Mouse (Mus musculus) hindbrain, embryonic 13.5 days (tissue): ENCODE results near the gene Cabin1. TPM values are rescaled to one million over a fixed set of nuclear protein-coding genes. Genes with fewer than 3 reads are reported as not detected.

Source experiments
- ATAC-seq: fragments of 200-750 bp; cut with Nextera tagmentation; 2 replicates; pipeline ENCODE4 v1.8.0; 2017; ENCODE audit warnings: moderate TSS enrichment; ENCODE audit not compliant: low FRiP score
- H3K27ac ChIP-seq: fragments of 300-500 bp; sonication (generic); 2 replicates; pipeline ENCODE4 v1.5.1; 2015; ENCODE audit warnings: inconsistent platforms, mild to moderate bottlenecking, moderate library complexity
- H3K27me3 ChIP-seq: fragments of 300-500 bp; sonication (generic); 2 replicates; pipeline ENCODE4 v1.6.1; 2015; ENCODE audit warnings: mild to moderate bottlenecking, inconsistent platforms
- H3K36me3 ChIP-seq: fragments of 300-500 bp; sonication (generic); 2 replicates; pipeline ENCODE4 v1.6.1; 2015; ENCODE audit warnings: mild to moderate bottlenecking, inconsistent platforms
- H3K4me1 ChIP-seq: fragments of 300-500 bp; sonication (generic); replicated peaks from 2 replicates; pipeline ENCODE4 v1.6.1; 2015; ENCODE audit warnings: inconsistent platforms
- H3K4me2 ChIP-seq: fragments of 300-500 bp; sonication (generic); 2 replicates; pipeline ENCODE4 v1.6.1; 2015; ENCODE audit warnings: inconsistent platforms, mild to moderate bottlenecking, moderate library complexity
- H3K4me3 ChIP-seq: fragments of 300-500 bp; sonication (generic); 2 replicates; pipeline ENCODE4 v1.5.1; 2015; ENCODE audit warnings: mild to moderate bottlenecking, inconsistent platforms
- H3K9ac ChIP-seq: fragments of 300-500 bp; sonication (generic); 2 replicates; pipeline ENCODE4 v1.6.1; 2015; ENCODE audit warnings: mild to moderate bottlenecking, inconsistent platforms
- H3K9me3 ChIP-seq: fragments of 300-500 bp; sonication (generic); 2 replicates; pipeline ENCODE4 v1.6.1; 2016; ENCODE audit warnings: inconsistent platforms
- WGBS: fragments of 180-500 bp; shearing (Covaris S2); methylation state at CpG from one replicate; pipeline ENCODE4 v1.1.7; 2015; 5-methylcytosine and 5-hydroxymethylcytosine counted together
- polyA plus RNA-seq: library from polyadenylated mRNA; unstranded; fragments of >200 nt; fragmentation: Nextera tagmentation; extraction: Ambion mirVana; gene quantifications from 2 replicates; pipeline ENCODE4 v1.2.1, GENCODE M21; 2015

Gene Cabin1
- polyA plus RNA-seq, 1 experiment from 2014 or later = 39.5 TPM

DNA sequence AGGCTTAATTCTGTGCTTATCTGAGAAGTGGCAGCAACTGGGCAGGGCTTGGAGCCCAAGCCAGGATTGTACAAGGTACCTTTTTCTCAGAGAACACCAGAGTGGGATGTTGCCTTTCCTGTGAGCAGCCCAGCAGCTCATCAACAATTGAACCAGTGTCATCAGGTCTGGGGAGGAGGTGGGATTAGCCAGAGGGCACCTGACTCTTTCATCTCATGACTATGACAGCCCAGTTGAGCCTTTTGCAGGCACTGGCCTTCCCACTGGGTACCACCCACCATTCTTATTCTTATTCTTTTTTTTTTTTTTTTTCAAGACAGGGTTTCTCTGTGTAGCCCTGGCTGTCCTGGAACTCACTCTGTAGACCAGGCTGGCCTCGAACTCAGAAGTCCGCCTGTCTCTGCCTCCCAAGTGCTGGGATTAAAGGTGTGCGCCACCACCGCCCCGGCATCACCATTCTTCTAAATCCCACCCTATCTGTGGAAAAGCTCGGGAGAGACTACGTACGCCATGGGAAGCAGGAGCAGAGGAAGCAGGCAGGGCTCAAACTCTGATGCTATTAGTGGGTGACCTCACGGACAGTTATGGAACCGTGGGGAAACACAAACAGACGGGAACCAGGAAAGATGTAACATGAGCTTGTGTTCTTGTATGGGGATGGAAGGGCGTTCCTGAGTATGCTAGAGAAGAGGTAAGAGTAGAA is 127.9 kb downstream of the Cabin1 start:
- Histone ChIP-seq H3K27me3 (no peaks in the 10 kb centered on the region), H3K9me3 (no peaks in the 10 kb centered on the region), H3K4me2 (no peak overlapping the region), H3K36me3 (no peaks in the 10 kb centered on the region), H3K27ac (no peak overlapping the region), H3K4me3 (no peak overlapping the region), H3K4me1 (peaks cover 9% of the 10 kb centered on the region), H3K9ac (no peak overlapping the region)
- 90% methylated on average over 12 of the region's 12 CpGs for whole genome bisulfite sequencing
- ATAC-seq = no peak

DNA sequence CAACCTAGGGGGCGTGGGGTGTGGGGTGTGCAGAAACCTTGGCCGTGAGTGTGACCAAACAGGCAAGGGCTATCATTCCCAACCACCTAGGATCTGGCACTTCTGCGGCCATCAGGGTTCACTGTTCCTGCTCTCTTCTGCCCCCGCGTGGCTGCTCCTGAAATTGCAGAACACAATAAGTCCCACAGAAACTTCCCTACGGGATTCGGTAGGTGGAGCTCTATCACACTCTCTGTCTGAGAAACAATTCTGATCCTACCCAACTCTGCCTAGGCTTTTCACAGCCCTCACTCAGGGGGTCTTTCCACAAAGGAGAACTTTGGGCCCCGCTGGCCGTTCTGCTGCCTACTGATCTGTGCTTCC is 128.5 kb downstream of the Cabin1 start:
- Histone ChIP-seq H3K4me3 (no peak overlapping the region), H3K9ac (no peak overlapping the region), H3K4me2 (no peak overlapping the region), H3K4me1 (peaks cover 9% of the 10 kb centered on the region), H3K9me3 (no peaks in the 10 kb centered on the region), H3K27ac (no peak overlapping the region), H3K36me3 (no peaks in the 10 kb centered on the region), H3K27me3 (no peaks in the 10 kb centered on the region)
- WGBS = 4% methylated on average over 9 of the region's 9 CpGs
- ATAC-seq = no peak

DNA sequence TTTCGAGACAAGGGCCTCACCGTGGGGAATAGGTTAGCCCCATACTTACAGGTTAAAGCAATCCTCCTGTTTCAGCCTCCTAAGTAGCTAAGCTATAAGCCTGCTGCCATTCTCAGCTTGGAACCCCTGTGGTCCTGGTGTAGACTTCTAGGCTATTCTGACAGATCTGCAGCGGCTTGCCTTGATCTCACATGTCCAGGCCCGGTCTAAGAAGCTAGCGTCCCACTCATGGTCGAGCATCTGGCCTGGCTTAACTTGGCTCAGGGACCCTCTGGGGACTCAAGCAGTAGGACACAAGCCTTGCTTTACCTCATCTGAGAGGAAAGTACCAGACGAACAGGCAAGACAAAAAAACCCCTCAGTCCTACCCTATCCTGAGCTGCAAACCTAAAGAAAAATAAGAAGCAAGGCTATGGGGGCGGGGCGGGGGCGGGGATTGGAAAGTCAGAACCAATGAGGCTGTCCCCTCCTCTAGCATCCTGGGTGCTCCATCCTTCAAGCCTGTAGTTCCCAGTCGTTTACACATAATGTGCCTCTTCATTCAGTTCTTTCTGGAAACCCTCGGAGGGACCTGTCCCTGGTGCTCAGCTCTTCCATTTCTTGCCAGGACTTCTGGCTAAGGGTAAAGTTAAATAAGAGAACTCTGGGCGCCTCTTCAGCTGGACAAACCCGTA is 129.0 kb downstream of the Cabin1 start:
- WGBS = 74% methylated on average over 14 of the region's 14 CpGs

DNA sequence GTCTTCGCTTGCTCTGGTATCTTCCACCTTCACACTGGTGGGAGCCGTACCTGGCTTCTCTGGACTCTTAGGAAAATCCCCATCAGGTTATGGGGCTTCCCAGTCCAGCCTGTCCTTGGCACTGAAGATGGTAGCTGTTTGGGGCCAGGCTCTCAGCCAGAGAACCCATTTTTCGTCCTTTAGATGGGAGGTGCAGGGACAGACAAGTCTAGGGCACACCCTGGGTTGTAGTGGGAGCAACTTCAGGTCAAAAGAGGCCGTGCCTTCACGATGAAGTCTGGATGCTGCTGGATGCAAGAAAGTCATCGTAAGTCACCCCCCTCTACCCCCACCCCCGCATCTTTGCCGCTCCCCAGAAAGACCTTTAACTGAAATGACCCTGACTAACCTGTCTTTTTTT is 129.5 kb downstream of the Cabin1 start:
- WGBS = 92% methylated on average over 8 of the region's 8 CpGs

More for the DNA sequence above, 129.0 kb downstream of the Cabin1 start:
- no peak overlapping the region for H3K4me3 ChIP-seq
- H3K9me3 ChIP-seq = no peaks in the 10 kb centered on the region
- no peaks in the 10 kb centered on the region for H3K27me3 ChIP-seq
- no peaks in the 10 kb centered on the region for H3K36me3 ChIP-seq
- no peak overlapping the region for H3K4me2 ChIP-seq
- H3K4me1 ChIP-seq = peaks cover 9% of the 10 kb centered on the region
- no peak for ATAC-seq
- H3K27ac ChIP-seq = no peak overlapping the region
- H3K9ac ChIP-seq = no peak overlapping the region

DNA sequence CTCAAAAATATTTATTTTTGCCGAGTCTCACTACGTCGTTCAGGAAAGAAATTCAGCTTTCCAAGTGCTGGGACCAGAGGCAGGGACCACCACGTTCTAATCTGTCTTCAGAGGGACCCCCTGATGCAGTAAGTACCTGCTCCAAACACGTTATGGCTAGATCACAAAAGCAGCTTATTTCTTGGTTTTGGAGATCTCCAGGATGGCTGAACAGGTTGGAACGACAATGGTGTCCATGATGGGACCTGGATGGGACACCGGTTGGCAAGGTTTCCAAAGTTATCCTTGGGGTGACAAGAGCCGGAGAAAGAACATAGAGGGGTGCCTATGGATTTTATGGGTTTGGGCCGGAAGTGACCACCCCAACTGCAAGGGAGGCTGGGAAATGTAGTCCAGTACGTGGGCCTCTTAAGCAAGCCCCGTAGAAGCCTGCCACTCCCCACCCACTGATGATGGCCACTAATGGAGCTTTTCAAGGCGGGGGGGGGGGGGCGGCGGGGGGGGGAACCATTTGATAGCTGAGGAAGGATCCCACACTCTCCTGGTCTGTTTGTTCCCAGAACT is 130.5 kb downstream of the Cabin1 start:
- Histone ChIP-seq H3K27me3 (no peaks in the 10 kb centered on the region), H3K4me3 (no peak overlapping the region), H3K4me1 (peaks cover 9% of the 10 kb centered on the region), H3K9ac (no peak overlapping the region), H3K36me3 (no peaks in the 10 kb centered on the region), H3K27ac (no peak overlapping the region), H3K4me2 (no peak overlapping the region), H3K9me3 (no peaks in the 10 kb centered on the region)
- no peak for ATAC-seq
- WGBS = 80% methylated on average over 14 of the region's 14 CpGs

More for the DNA sequence above, 129.5 kb downstream of the Cabin1 start:
- H3K9me3 ChIP-seq = no peaks in the 10 kb centered on the region
- no peaks in the 10 kb centered on the region for H3K36me3 ChIP-seq
- H3K4me1 ChIP-seq = peaks cover 9% of the 10 kb centered on the region
- no peak overlapping the region for H3K4me3 ChIP-seq
- H3K27ac ChIP-seq = no peak overlapping the region
- no peak for ATAC-seq
- H3K4me2 ChIP-seq = no peak overlapping the region
- no peaks in the 10 kb centered on the region for H3K27me3 ChIP-seq
- no peak overlapping the region for H3K9ac ChIP-seq

DNA sequence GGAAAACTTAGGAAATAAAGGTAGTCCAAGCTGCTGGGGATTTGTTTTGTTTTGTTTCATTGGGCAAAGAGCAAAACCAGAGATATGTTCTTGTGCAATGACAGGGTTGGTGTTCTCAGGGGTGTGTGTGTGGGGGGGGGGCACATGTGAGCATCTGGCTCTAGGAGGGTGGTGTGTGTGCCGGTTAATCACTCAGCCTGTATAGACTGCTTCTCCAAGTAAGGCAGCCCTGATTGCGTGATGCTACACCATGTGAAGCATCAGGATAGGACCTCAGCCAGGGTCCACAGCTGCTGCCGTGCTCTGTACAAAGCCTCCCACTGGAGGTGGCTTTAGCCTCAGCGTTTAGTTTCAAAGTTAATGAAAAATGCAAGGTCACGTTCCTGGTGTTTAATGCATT is 131.1 kb downstream of the Cabin1 start:
- H3K36me3 ChIP-seq = no peaks in the 10 kb centered on the region
- H3K27me3 ChIP-seq = no peaks in the 10 kb centered on the region
- H3K27ac ChIP-seq = no peak overlapping the region
- peaks cover 9% of the 10 kb centered on the region for H3K4me1 ChIP-seq
- whole genome bisulfite sequencing = 67% methylated on average over 5 of the region's 5 CpGs
- H3K4me3 ChIP-seq = no peak overlapping the region
- H3K4me2 ChIP-seq = no peak overlapping the region
- H3K9ac ChIP-seq = no peak overlapping the region
- no peak for ATAC-seq
- H3K9me3 ChIP-seq = no peaks in the 10 kb centered on the region

DNA sequence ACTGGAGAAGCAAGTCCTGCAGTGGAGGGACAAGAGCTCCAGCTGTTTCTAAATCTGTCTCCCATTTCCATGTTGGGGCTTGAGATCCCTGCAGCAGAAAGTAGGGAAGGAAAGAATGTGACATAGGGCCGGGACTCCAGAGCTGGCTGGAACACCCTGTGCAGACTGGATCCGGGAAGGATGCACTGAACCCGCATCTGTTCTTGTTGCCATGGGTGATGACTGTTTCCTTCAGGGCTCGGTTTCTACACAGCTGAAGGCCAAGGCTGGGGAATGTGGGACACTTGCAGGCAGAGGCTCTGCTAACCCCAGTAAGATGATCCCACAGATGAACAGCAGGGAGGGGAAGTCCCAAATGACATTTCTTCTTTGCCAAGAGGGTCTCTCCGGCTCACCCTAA is 131.5 kb downstream of the Cabin1 start:
- H3K9me3 ChIP-seq = no peaks in the 10 kb centered on the region

DNA sequence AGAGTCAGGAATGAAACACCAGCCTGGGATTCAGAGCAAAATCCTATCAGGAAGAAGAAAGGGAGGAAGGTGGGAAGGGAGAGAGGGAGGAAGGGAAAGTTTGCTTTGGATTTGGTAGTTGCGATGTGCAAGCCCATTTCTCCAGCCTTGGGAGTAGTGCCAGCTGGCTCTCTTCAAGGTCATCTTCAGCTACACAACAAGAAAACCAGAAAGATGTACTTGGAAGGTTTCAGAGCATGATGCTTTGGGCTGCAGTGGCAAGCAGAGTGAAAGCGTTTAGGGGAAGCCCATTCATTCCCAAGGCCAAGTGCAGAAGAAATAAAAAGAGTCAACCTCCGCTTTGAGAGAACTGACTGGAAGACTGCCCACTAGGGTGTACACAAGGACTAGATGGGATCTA is 136.7 kb downstream of the Cabin1 start:
- H3K9ac ChIP-seq = no peak overlapping the region
- H3K36me3 ChIP-seq = no peaks in the 10 kb centered on the region
- H3K4me2 ChIP-seq = no peak overlapping the region
- WGBS = 84% methylated on average over 3 of the region's 3 CpGs
- no peaks in the 10 kb centered on the region for H3K9me3 ChIP-seq
- no peak overlapping the region for H3K27ac ChIP-seq
- no peaks in the 10 kb centered on the region for H3K27me3 ChIP-seq
- no peak overlapping the region for H3K4me3 ChIP-seq
- no peaks in the 10 kb centered on the region for H3K4me1 ChIP-seq
- no peak for ATAC-seq

More for the DNA sequence above, 131.5 kb downstream of the Cabin1 start:
- Histone ChIP-seq H3K27ac (no peak overlapping the region), H3K4me3 (no peak overlapping the region), H3K9ac (no peak overlapping the region), H3K36me3 (no peaks in the 10 kb centered on the region), H3K27me3 (no peaks in the 10 kb centered on the region), H3K4me2 (no peak overlapping the region), H3K4me1 (peaks cover 9% of the 10 kb centered on the region)
- WGBS = 48% methylated on average over 5 of the region's 5 CpGs
- no peak for ATAC-seq

DNA sequence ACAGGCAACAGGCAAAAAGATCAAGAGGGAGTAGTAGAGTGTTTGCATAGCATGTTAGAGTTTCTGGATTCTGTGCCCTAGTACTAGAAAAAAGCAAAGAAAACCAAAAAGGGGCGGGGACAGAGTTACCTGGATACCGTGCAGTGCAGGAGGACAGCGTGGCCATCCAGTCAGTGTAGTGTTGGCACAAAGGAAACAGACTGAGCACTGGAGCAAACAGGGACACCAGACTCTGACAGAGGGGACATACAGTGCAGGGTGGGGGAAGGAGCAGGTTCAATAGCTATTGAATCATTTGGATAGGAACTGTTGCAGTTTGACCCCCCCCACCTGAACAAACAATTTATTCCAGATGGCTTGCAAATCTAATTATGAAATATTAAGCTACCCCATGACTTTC is 137.2 kb downstream of the Cabin1 start:
- no peaks in the 10 kb centered on the region for H3K36me3 ChIP-seq
- H3K9me3 ChIP-seq = no peaks in the 10 kb centered on the region; the same call in 1 of the 2 replicates
- no peak overlapping the region for H3K27ac ChIP-seq
- H3K27me3 ChIP-seq = no peaks in the 10 kb centered on the region
- no peak overlapping the region for H3K4me2 ChIP-seq
- no peak overlapping the region for H3K4me3 ChIP-seq
- no peak overlapping the region for H3K9ac ChIP-seq
- WGBS = 72% methylated on average over 3 of the region's 3 CpGs
- H3K4me1 ChIP-seq = no peaks in the 10 kb centered on the region
- ATAC-seq = no peak

DNA sequence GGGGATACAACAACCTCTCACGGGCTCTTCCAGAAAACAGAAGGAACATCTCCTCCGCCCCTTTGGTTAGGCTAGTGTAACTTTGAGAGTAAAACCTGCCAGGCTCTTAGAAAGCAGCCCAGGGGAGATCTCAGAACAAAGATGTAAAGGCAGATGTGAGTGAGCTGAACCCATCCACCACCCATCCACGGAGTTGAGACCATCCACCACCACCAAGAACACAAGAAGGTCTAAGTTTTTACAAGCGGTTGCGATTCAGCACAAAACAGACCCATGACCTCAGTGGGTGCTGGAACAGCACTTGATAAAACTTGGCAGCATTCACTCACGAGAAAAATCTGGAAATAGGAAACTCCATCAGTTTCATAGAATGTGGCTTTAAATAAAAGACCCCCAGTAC is 138.2 kb downstream of the Cabin1 start:
- Histone ChIP-seq H3K9me3 (no peaks in the 10 kb centered on the region; the same call in 1 of the 2 replicates), H3K36me3 (no peaks in the 10 kb centered on the region), H3K27ac (no peak overlapping the region), H3K27me3 (no peaks in the 10 kb centered on the region), H3K9ac (no peak overlapping the region), H3K4me3 (no peak overlapping the region), H3K4me1 (no peaks in the 10 kb centered on the region), H3K4me2 (no peak overlapping the region)
- ATAC-seq = no peak
- WGBS = 68% methylated on average over 6 of the region's 6 CpGs

DNA sequence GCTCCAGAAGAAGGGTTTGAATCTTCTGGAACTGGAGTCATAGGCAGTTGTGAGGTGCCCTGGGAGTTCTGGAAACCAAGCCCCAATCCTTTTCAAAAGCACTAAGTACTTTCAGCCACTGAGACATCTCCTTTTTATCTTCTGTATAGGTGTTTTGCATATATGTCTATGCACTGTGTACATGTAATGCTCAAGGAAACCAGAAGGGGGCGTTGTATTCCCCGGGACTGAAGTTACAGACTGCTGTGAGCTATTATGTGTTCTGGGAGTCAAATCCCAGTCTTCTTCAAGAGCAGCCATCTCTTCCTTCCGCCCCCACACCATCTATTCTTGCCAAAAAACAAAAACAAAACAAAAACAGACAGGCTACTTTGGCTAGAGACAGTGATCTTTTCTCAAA is 143.3 kb downstream of the Cabin1 start:
- H3K4me3 ChIP-seq = no peak overlapping the region
- no peaks in the 10 kb centered on the region; the same call in 1 of the 2 replicates for H3K9me3 ChIP-seq

DNA sequence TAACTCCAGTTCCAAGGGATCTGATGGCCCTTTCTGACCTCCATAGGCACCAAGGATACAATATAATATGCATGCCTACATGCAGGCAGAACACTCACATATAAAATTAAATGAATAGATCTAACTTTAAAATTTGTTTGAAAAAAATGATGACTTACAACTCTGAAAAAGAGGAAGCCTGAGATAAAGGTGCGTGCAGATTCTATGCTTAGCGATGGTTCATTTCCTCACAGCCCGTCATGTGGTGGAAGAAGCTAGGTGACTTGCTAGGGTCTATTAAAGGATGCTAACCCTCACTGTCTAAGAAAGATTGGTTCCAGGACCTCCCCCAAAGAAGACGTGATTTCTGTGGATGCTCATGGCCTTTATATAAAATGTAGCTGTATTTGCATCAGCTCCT is 148.1 kb downstream of the Cabin1 start:
- no peak for ATAC-seq
- Histone ChIP-seq H3K9ac (no peak overlapping the region), H3K4me1 (no peaks in the 10 kb centered on the region), H3K27me3 (no peaks in the 10 kb centered on the region), H3K36me3 (no peaks in the 10 kb centered on the region), H3K27ac (no peak overlapping the region), H3K9me3 (no peaks in the 10 kb centered on the region), H3K4me2 (no peak overlapping the region), H3K4me3 (no peak overlapping the region)
- WGBS = 92% methylated on average over 4 of the region's 4 CpGs

More for the DNA sequence above, 143.3 kb downstream of the Cabin1 start:
- Histone ChIP-seq H3K4me1 (no peaks in the 10 kb centered on the region), H3K27ac (no peak overlapping the region), H3K9ac (no peak overlapping the region), H3K27me3 (no peaks in the 10 kb centered on the region), H3K36me3 (no peaks in the 10 kb centered on the region), H3K4me2 (no peak overlapping the region)
- 49% methylated on average over 3 of the region's 3 CpGs for WGBS
- ATAC-seq = no peak

DNA sequence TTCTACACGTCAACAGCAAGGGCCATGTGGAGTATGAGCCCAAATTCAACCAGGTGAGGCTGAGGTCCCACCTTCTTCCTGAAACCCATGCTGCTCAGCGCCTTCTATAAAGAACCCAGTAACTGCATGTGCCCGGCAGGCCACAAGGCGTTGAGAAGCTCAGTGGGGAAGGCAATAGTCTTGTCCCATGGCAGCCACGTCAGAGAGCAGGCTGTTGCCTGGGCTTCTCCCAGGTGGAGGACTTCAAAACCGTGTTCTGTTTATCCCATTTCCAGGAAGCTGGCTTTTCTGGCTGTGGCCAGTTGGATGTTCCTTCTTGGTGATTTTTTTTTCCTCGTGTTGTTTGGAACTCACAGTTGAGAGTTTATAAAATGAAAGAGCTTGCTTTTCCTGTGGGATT is 153.7 kb downstream of the Cabin1 start:
- WGBS = 65% methylated on average over 7 of the region's 7 CpGs
- Histone ChIP-seq H3K27me3 (no peaks in the 10 kb centered on the region), H3K27ac (no peak overlapping the region)

More for the DNA sequence above, 153.7 kb downstream of the Cabin1 start:
- Histone ChIP-seq H3K36me3 (no peaks in the 10 kb centered on the region), H3K4me3 (no peak overlapping the region), H3K4me2 (no peak overlapping the region), H3K9ac (no peak overlapping the region), H3K4me1 (no peaks in the 10 kb centered on the region), H3K9me3 (no peaks in the 10 kb centered on the region)
- ATAC-seq = no peak
